Mouse (Mus musculus) ES-E14 (cell line): ENCODE measurements around the gene Ccr10. TPM values are rescaled to one million over a fixed set of nuclear protein-coding genes. Genes with fewer than 3 reads are reported as not detected.

ENCODE experiments used
- DNase-seq: peaks from one replicate; pipeline ENCODE4 v3.0.0-alpha.2; 2013; ENCODE audit warnings: low read depth, low spot score
- H3K27ac ChIP-seq: 2 replicates; pipeline ENCODE4 v1.5.1; 2012; ENCODE audit warnings: low read depth, mild to moderate bottlenecking, low read length, moderate library complexity, mixed read lengths; ENCODE audit not compliant: poor library complexity, insufficient read depth, severe bottlenecking
- H3K36me3 ChIP-seq: 2 replicates; pipeline ENCODE4 v1.6.1; 2012; ENCODE audit warnings: mild to moderate bottlenecking, low read length, moderate library complexity, mixed read lengths; ENCODE audit not compliant: control insufficient read depth, poor library complexity, insufficient read depth, severe bottlenecking
- H3K4me1 ChIP-seq, 2 experiments: fragments of 150-350 bp in 1 of 2; sonication (generic) in 1 of 2; 2 replicates each; pipeline ENCODE4 v1.6.1; 2012; ENCODE audit warnings: low read length in 2 of 2, mild to moderate bottlenecking in 1 of 2, mixed read lengths in 1 of 2; ENCODE audit not compliant: control insufficient read depth in 2 of 2, insufficient read depth in 2 of 2, poor library complexity in 1 of 2
- H3K4me3 ChIP-seq, 2 experiments: fragments of 150-350 bp in 1 of 2; sonication (generic) in 1 of 2; 2 replicates each; pipeline ENCODE4 v1.5.1; 2012; ENCODE audit warnings: low read length in 2 of 2, low read depth in 1 of 2, mild to moderate bottlenecking in 1 of 2, mixed read lengths in 1 of 2; ENCODE audit not compliant: insufficient read depth in 1 of 2, poor library complexity in 1 of 2, severe bottlenecking in 1 of 2
- H3K9ac ChIP-seq: 2 replicates; pipeline ENCODE4 v1.6.1; 2012; ENCODE audit warnings: low read depth, mild to moderate bottlenecking, low read length, mixed read lengths; ENCODE audit not compliant: poor library complexity, insufficient read depth, severe bottlenecking
- H3K9me3 ChIP-seq: fragments of 150-350 bp; sonication (generic); 2 replicates; pipeline ENCODE4 v1.6.1; 2012; ENCODE audit warnings: low read depth, mild to moderate bottlenecking, low read length; ENCODE audit not compliant: control insufficient read depth, insufficient read depth
- CHD2 ChIP-seq: IDR thresholded peaks from 2 replicates; pipeline ENCODE4 v1.6.1; 2014; ENCODE audit warnings: mild to moderate bottlenecking, low read depth, low read length, inconsistent platforms
- HCFC1 ChIP-seq: IDR thresholded peaks from 2 replicates; pipeline ENCODE4 v1.6.1; 2012; ENCODE audit warnings: low read length, inconsistent platforms, borderline replicate concordance; ENCODE audit not compliant: insufficient read depth
- MAFK ChIP-seq: IDR thresholded peaks from 2 replicates; pipeline ENCODE4 v1.6.1; 2014; ENCODE audit warnings: mild to moderate bottlenecking, low read depth, low read length, inconsistent platforms; ENCODE audit not compliant: insufficient read depth
- ZC3H11A ChIP-seq: IDR thresholded peaks from 2 replicates; pipeline ENCODE4 v1.6.1; 2012; ENCODE audit warnings: low read depth, mild to moderate bottlenecking, inconsistent platforms, low read length, borderline replicate concordance
- ZNF384 ChIP-seq: IDR thresholded peaks from 2 replicates; pipeline ENCODE4 v1.6.1; 2012; ENCODE audit warnings: low read depth, low read length, inconsistent platforms
- in situ Hi-C, 2 experiments: fragments of 600-800 bp; cut with MboI; formaldehyde crosslinking; loops; one replicate each; pipeline ENCODE4 v1.15.1; 2025; ENCODE audit warnings: low sequenced_read_pairs in 2 of 2, inconsistent platforms in 1 of 2; ENCODE audit not compliant: unreplicated experiment in 2 of 2
- total RNA-seq: library from RNA; depleted of rRNA; stranded (reverse); fragments of 300-350 nt; gene quantifications from 2 replicates; pipeline ENCODE4 v1.2.3, GENCODE M21; 2012; rRNA removed

Gene Ccr10
- total RNA-seq = 0.31 TPM in 1 of 2 replicates, not detected in the other

DNA sequence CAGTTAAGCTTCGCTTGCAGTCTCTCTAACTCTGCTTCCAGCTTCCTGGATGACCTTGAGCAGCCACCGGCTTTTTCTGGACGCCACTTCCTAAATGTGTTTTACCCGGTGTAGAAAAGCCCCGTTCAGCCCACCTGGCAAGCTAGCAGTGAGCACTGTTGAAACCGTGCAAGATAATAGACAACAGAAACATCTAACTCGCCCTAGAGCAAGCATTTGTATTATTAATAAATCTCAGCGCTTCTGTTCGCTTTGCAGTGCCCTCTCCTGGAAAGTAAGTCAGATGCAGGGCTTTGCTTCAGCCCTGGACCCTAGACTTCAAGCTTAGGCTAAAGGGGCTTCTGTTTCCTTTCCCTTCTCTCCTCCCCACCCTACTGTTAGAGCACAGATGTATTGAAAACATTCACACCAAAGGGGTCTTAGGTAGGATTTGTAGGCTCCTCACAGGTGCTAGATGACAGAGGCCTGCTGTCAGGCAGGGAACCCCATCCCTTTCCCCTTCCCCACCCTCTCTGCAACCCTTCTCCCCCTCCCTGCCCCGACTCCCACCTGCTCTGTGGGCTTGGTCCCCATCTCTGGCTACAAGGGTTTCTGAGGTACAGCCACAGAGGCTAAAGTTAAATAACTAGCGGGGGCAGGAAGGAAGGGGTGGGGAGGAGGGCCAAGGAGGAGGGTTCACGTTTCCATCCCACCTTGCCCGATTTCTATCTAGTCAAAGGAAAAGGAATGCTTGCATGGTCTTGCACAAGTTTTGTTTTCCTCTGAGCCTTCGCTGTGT is at the start of gene Ccr10:
Gene Ccr10, minus strand, starts transcription at position 593 of the 778 bp plus-strand sequence.
- Histone ChIP-seq H3K36me3 (no peaks in the 10 kb centered on the region), H3K4me3 (peak within 1 kb of the TSS; percentile 35 to 49; a peak in 2 of 4 replicates)

DNA sequence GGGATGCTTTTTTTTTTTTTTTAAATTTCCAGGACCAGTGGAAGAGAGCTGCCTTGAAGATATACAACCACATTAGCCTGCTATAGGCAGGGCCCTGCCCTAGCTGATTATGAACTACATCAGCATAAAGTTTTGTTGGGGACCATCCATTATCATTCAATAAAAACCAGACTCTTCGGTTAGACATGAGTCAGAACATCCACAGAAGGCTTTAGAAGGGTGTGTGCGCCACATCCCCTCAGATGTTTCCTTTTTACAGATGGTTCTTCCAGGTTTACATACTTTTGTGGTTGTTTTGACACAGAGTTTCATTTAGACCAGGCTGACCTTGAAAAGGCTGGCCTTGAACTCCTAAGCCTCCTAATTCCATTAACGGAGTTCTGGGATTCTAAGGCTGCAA is 49.1 kb upstream of the Ccr10 start:
- H3K4me3 ChIP-seq = no peak overlapping the region
- no peaks in the 10 kb centered on the region; the same call in 1 of the 2 replicates for H3K36me3 ChIP-seq
- H3K27ac ChIP-seq = no peak overlapping the region
- TF ChIP-seq HCFC1 = no peak
- no peak for TF ChIP-seq ZC3H11A
- TF ChIP-seq CHD2 = no peak
- no peak for TF ChIP-seq ZNF384
- TF ChIP-seq MAFK = no peak
- in situ Hi-C loops = no loop called here
- H3K4me1 ChIP-seq = peaks cover 0 to under 1% of the 10 kb centered on the region in 2 experiments; a peak in 1 of 4 replicates
- no peak overlapping the region for H3K9ac ChIP-seq
- DNase-seq = no peak
- H3K9me3 ChIP-seq = no peaks in the 10 kb centered on the region

More for the DNA sequence above, at the start of gene Ccr10:
- Histone ChIP-seq H3K9ac (no peak within 1 kb of the TSS), H3K4me1 (peaks cover 0 to 9% of the 10 kb centered on the region in 2 experiments; a peak in 1 of 4 replicates), H3K27ac (no peak within 1 kb of the TSS), H3K9me3 (no peaks in the 10 kb centered on the region)
- no peak for DNase-seq
- in situ Hi-C loops = no loop called here
- TF ChIP-seq MAFK (no peak), CHD2 (no peak), ZC3H11A (no peak), ZNF384 (no peak), HCFC1 (no peak)

DNA sequence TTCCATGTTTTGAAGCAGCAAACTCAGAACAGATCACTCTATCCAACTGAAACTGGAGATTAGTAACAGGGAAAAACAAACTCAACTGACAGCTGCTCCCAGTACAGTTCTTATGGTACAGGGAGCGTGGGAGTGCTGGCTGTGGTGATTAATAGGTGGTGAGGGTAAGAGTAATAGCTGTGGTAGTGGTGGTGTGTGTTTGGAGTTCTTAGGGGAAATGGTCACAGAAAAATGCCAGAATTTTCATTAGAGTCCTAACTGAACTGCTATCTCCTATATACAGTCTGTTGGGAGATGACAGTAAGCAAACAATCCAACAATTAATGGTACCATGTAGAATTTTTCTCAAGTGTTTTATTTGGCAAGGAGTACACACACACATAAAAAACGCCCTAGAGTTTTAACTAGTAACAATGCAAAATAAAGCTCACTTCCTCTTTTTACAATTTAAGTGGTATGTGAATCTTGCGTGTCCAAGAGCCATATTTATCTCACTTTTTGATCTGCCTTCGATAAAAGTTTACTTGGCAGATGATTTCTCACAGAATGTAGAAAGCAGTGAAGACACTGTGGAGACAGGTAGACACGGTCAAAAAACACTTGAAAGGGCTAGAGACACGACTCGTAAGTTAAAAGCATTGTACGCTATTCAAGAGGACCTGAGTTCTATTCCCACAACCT is 46.2 kb upstream of the Ccr10 start:
- in situ Hi-C loops = no loop called here
- Histone ChIP-seq H3K9me3 (no peaks in the 10 kb centered on the region), H3K4me1 (no peaks in the 10 kb centered on the region), H3K36me3 (no peaks in the 10 kb centered on the region; the same call in 1 of the 2 replicates), H3K27ac (no peak overlapping the region), H3K9ac (no peak overlapping the region), H3K4me3 (no peak overlapping the region)
- TF ChIP-seq HCFC1 (no peak), ZNF384 (no peak), MAFK (no peak), ZC3H11A (no peak)
- no peak for DNase-seq

DNA sequence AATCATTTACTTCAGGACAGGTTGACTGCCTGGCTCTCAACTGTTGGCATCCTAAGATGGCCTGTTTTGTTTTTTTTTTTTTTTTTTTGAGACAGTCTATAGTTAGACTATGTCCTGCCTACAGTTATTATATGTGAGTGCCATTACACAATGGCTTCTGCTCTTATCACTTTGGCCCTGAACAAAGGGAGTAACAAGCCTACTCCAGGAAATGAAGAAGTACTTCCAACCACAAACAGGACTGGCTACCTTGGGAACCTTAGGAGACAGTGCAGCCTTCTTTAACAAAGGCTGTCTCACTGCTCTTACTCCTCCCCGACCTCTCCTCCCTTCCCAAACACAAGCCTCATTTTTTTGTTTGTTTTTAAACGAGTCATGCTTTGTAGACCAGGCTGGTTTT is 45.6 kb upstream of the Ccr10 start:
- Histone ChIP-seq H3K4me1 (no peaks in the 10 kb centered on the region), H3K9me3 (no peaks in the 10 kb centered on the region), H3K27ac (no peak overlapping the region), H3K36me3 (no peaks in the 10 kb centered on the region; the same call in 1 of the 2 replicates), H3K4me3 (no peak overlapping the region), H3K9ac (no peak overlapping the region)
- no peak for DNase-seq
- TF ChIP-seq CHD2 = no peak
- TF ChIP-seq HCFC1 = no peak
- TF ChIP-seq ZC3H11A = no peak
- no peak for TF ChIP-seq ZNF384
- no peak for TF ChIP-seq MAFK
- in situ Hi-C loops = no loop called here
